9 mouse cellular contexts compared by ENCODE assay signal in genomic region chr2:68376660-68377059, GRCm38 (mm10).
DNase-seq lines count a peak whose midpoint lies in the region; ATAC-seq and TF ChIP-seq lines count a peak whose summit lies in the region.
"Had no signal": no experiment of that assay in that cellular context is flagged by ENCODE, and none has a peak within 500 bp of the region (broad histone marks: within the 10 kb centered on the region; RNA-seq: fewer than 3 reads in every experiment).

No protein-coding gene starts in this region.

- H3K9me3 ChIP-seq in intestine, postnatal 0 days (ENCODE audit: control insufficient read depth), result no peaks in the 10 kb centered on the region
- no peaks in the 10 kb centered on the region for H3K9me3 ChIP-seq in intestine, embryonic 15.5 days
- H3K9me3 ChIP-seq: lung, embryonic 15.5 days had no signal

- peaks cover 9% of the 10 kb centered on the region; the same call in 1 of the 2 replicates for H3K4me1 ChIP-seq in intestine, postnatal 0 days (replicated peaks; ENCODE audit: control insufficient read depth, insufficient read depth, low read length)
- 0 out of 2 replicates have a peak, but pooled peaks cover 7% of the 10 kb centered on the region for H3K4me1 ChIP-seq in intestine, embryonic 15.5 days (replicated peaks)
- H3K4me1 ChIP-seq in small intestine, adult 2 months (ENCODE audit: control insufficient read depth, insufficient read depth, insufficient read length, low read length), result peaks cover 18% of the 10 kb centered on the region

- TF ChIP-seq POLR2A in small intestine, adult 2 months (IDR thresholded peaks at IDR 0.05; ENCODE audit: low read depth, low read length), result no peak

- no peaks in the 10 kb centered on the region for H3K36me3 ChIP-seq in intestine, postnatal 0 days (ENCODE audit: control insufficient read depth, insufficient read depth)
- no peaks in the 10 kb centered on the region for H3K36me3 ChIP-seq in intestine, embryonic 15.5 days
- no peaks in the 10 kb centered on the region for H3K36me3 ChIP-seq in small intestine, adult 2 months (ENCODE audit: control insufficient read depth, insufficient read depth, low read length)
- H3K36me3 ChIP-seq: lung, embryonic 15.5 days had no signal

- 69% methylated on average over 12 of the region's 12 CpGs for WGBS in intestine, postnatal 0 days
- 60% methylated on average over 12 of the region's 12 CpGs for WGBS in intestine, embryonic 15.5 days
- WGBS in small intestine, adult 2 months, result 20% methylated on average over 12 of the region's 12 CpGs

- H3K4me3 ChIP-seq in intestine, postnatal 0 days (ENCODE audit: low read depth, low read length), result no peak overlapping the region
- no peak overlapping the region for H3K4me3 ChIP-seq in intestine, embryonic 15.5 days (replicated peaks)
- no peak overlapping the region for H3K4me3 ChIP-seq in small intestine, adult 2 months (ENCODE audit: low read depth, low read length)
- H3K4me3 ChIP-seq: lung, embryonic 15.5 days had no signal

- no peak overlapping the region for H3K4me2 ChIP-seq in intestine, postnatal 0 days (replicated peaks; ENCODE audit: low read depth)
- H3K4me2 ChIP-seq in intestine, embryonic 15.5 days (replicated peaks), result no peak overlapping the region
- H3K4me2 ChIP-seq: lung, embryonic 15.5 days had no signal

- no peak overlapping the region for H3K9ac ChIP-seq in intestine, postnatal 0 days (ENCODE audit: low read depth, low read length)
- H3K9ac ChIP-seq in intestine, embryonic 15.5 days, result no peak overlapping the region
- H3K9ac ChIP-seq: lung, embryonic 15.5 days had no signal

- no peaks in the 10 kb centered on the region for H3K27me3 ChIP-seq in intestine, postnatal 0 days (replicated peaks; ENCODE audit: control insufficient read depth, insufficient read depth, low read length)
- no peaks in the 10 kb centered on the region for H3K27me3 ChIP-seq in intestine, embryonic 15.5 days (replicated peaks)
- H3K27me3 ChIP-seq in small intestine, adult 2 months (ENCODE audit: control insufficient read depth, insufficient read depth, low read length), result no peaks in the 10 kb centered on the region
- H3K27me3 ChIP-seq: lung, embryonic 15.5 days had no signal

- H3K27ac ChIP-seq in intestine, postnatal 0 days (ENCODE audit: low read depth, low read length), result no peak overlapping the region
- no peak overlapping the region for H3K27ac ChIP-seq in intestine, embryonic 15.5 days
- H3K27ac ChIP-seq in small intestine, adult 2 months (ENCODE audit: insufficient read depth, low read depth, low read length), result peak overlapping the region; percentile 51
- H3K27ac ChIP-seq: lung, embryonic 15.5 days had no signal

- peak; percentile 49 for TF ChIP-seq CTCF in intestine, postnatal 0 days (IDR thresholded peaks at IDR 0.05; ENCODE audit: low read depth)
- peak; percentile 34; the same call in 1 of the 2 replicates for TF ChIP-seq CTCF in small intestine, adult 2 months (IDR thresholded peaks at IDR 0.05; ENCODE audit: extremely low read depth, insufficient read length, insufficient replicate concordance, low read depth, low read length)

- DNase-seq in gastrocnemius, adult 8-10 months (ENCODE audit: low spot score in 2 of 2), result peak; percentile 40 to 52
- DNase-seq in kidney, adult 18-20 months, result peak; percentile 60
- no peak for DNase-seq in spleen, postnatal 4 days (ENCODE audit: low spot score in 2 of 2)

- no peak for ATAC-seq in intestine, postnatal 0 days
- ATAC-seq in intestine, embryonic 15.5 days, result no peak
- ATAC-seq in monocyte, adult 5-6 weeks (replicated peaks; ENCODE audit: insufficient number of reproducible peaks, low FRiP score, low TSS enrichment, poor library complexity, severe bottlenecking), result no peak
- no peak for ATAC-seq in granulocyte monocyte progenitor cell, adult 5-6 weeks (replicated peaks; ENCODE audit: poor library complexity, severe bottlenecking)

Comparison
In these comparisons a context has a peak if more than half of its experiments do, and no peak if none do; other contexts are left out.
1. DNase-seq: peak in gastrocnemius, adult 8-10 months (2 of 2) and kidney, adult 18-20 months (single experiment); none in spleen, postnatal 4 days (0 of 2).